Mouse (Mus musculus) kidney, postnatal 0 days (tissue): ENCODE results near the gene Camsap3. TPM values are rescaled to one million over a fixed set of nuclear protein-coding genes. Genes with fewer than 3 reads are reported as not detected.

Source experiments
- ATAC-seq: fragments of 200-750 bp; cut with Nextera tagmentation; replicated peaks from 2 replicates; pipeline ENCODE4 v1.8.0; 2017; ENCODE audit warnings: low read depth, moderate number of reproducible peaks, moderate TSS enrichment, moderate library complexity; ENCODE audit not compliant: low FRiP score
- DNase-seq: peaks from one replicate; pipeline ENCODE4 v3.0.0-alpha.2; 2016; ENCODE audit warnings: low spot score
- H3K27ac ChIP-seq: fragments of 300-500 bp; sonication (generic); 2 replicates; pipeline ENCODE4 v1.5.1; 2014; ENCODE audit warnings: mild to moderate bottlenecking
- H3K27me3 ChIP-seq: fragments of 300-500 bp; sonication (generic); 2 replicates; pipeline ENCODE4 v1.6.1; 2014; ENCODE audit warnings: low read length, mixed read lengths; ENCODE audit not compliant: insufficient read depth
- H3K36me3 ChIP-seq: fragments of 300-500 bp; sonication (generic); 2 replicates; pipeline ENCODE4 v1.6.1; 2014; ENCODE audit warnings: low read length, mixed read lengths; ENCODE audit not compliant: insufficient read depth
- H3K4me1 ChIP-seq: fragments of 300-500 bp; sonication (generic); replicated peaks from 2 replicates; pipeline ENCODE4 v1.6.1; 2014; ENCODE audit warnings: antibody characterized with exemption, low read length, mixed read lengths; ENCODE audit not compliant: insufficient read depth
- H3K4me2 ChIP-seq: fragments of 300-500 bp; sonication (generic); 2 replicates; pipeline ENCODE4 v1.6.1; 2014; ENCODE audit warnings: mild to moderate bottlenecking, low read length, moderate library complexity, mixed read lengths
- H3K4me3 ChIP-seq: fragments of 300-500 bp; sonication (generic); replicated peaks from 2 replicates; pipeline ENCODE4 v1.5.1; 2014; ENCODE audit warnings: low read depth, low read length
- H3K9ac ChIP-seq: fragments of 300-500 bp; sonication (generic); 2 replicates; pipeline ENCODE4 v1.6.1; 2014; ENCODE audit warnings: low read depth, low read length
- H3K9me3 ChIP-seq: fragments of 300-500 bp; sonication (generic); replicated peaks from 2 replicates; pipeline ENCODE4 v1.6.1; 2016; ENCODE audit warnings: low read length, inconsistent platforms, mixed read lengths
- CTCF ChIP-seq: IDR thresholded peaks from 2 replicates; pipeline ENCODE4 v1.5.1; 2016; ENCODE audit warnings: antibody characterized with exemption, low read depth, mild to moderate bottlenecking, moderate library complexity
- WGBS: fragments of 180-500 bp; shearing (Covaris S2); extraction: QIAGEN DNeasy Blood & Tissue Kit; methylation state at CpG from one replicate; pipeline ENCODE4 v1.1.7; 2014; 5-methylcytosine and 5-hydroxymethylcytosine counted together
- polyA plus RNA-seq: library from polyadenylated mRNA; unstranded; fragments of >200 nt; fragmentation: Nextera tagmentation; extraction: Ambion mirVana; gene quantifications from 2 replicates; pipeline ENCODE4 v1.2.1, GENCODE M21; 2015

Camsap3 gene
- polyA plus RNA-seq, 1 experiment from 2014 or later: 11.6 TPM

- ATAC-seq (peak; percentile 94), DNase-seq (peak; percentile 77)
- Histone ChIP-seq H3K27ac (peak within 1 kb of the TSS; percentile 8; the same call in 1 of the 2 replicates), H3K4me1 (no peaks in the 10 kb centered on the region), H3K9me3 (no peaks in the 10 kb centered on the region), H3K9ac (peak within 1 kb of the TSS; percentile 71), H3K4me3 (peak within 1 kb of the TSS; percentile 63), H3K36me3 (0 out of 2 replicates have a peak, but pooled peaks cover 3% of the 10 kb centered on the region), H3K27me3 (0 out of 2 replicates have a peak, but pooled peaks cover 3% of the 10 kb centered on the region), H3K4me2 (peak within 1 kb of the TSS; percentile 74)
- 0 out of 2 replicates have a peak, but pooled peaks have one; percentile 6 for TF ChIP-seq CTCF
- 6% methylated on average over 47 of the region's 47 CpGs for WGBS
Measured at GRCm38 (mm10) chr8:3630647-3631477, 43.8 kb downstream of the Camsap3 start, which contains the start of gene Stxbp2. Gene Stxbp2 (plus strand): TSS chr8:3630955.

- Histone ChIP-seq H3K36me3 (0 out of 2 replicates have a peak, but pooled peaks cover 3% of the 10 kb centered on the region), H3K4me3 (peak overlapping the region; percentile 63), H3K27ac (peak overlapping the region; percentile 8; the same call in 1 of the 2 replicates), H3K4me1 (no peaks in the 10 kb centered on the region), H3K4me2 (peak overlapping the region; percentile 74), H3K27me3 (0 out of 2 replicates have a peak, but pooled peaks cover 3% of the 10 kb centered on the region), H3K9me3 (no peaks in the 10 kb centered on the region), H3K9ac (peak overlapping the region; percentile 71)
- DNase-seq (peak; percentile 13), ATAC-seq (peak; percentile 37)
- TF ChIP-seq CTCF: no peak
- WGBS: 14% methylated on average over 8 of the region's 8 CpGs
Measured at GRCm38 (mm10) chr8:3631478-3631875, 44.4 kb downstream of the Camsap3 start.

- Histone ChIP-seq H3K4me3 (no peak overlapping the region), H3K9ac (no peak overlapping the region), H3K4me2 (no peak overlapping the region), H3K27ac (no peak overlapping the region), H3K36me3 (no peaks in the 10 kb centered on the region), H3K9me3 (no peaks in the 10 kb centered on the region), H3K4me1 (no peaks in the 10 kb centered on the region), H3K27me3 (no peaks in the 10 kb centered on the region)
- peak; percentile 52 for TF ChIP-seq CTCF
- DNase-seq (peak; percentile 33), ATAC-seq (peak; percentile 40; the same call in 1 of the 2 replicates)
- WGBS: 29% methylated on average over 5 of the region's 5 CpGs
Measured at GRCm38 (mm10) chr8:3645804-3646203, 58.7 kb downstream of the Camsap3 start.

- Histone ChIP-seq H3K4me3 (no peak overlapping the region), H3K9me3 (no peaks in the 10 kb centered on the region), H3K4me2 (no peak overlapping the region), H3K9ac (no peak overlapping the region), H3K4me1 (no peaks in the 10 kb centered on the region), H3K36me3 (no peaks in the 10 kb centered on the region), H3K27me3 (no peaks in the 10 kb centered on the region), H3K27ac (no peak overlapping the region)
- TF ChIP-seq CTCF: no peak
- no peak for DNase-seq
- WGBS: 83% methylated on average over 6 of the region's 6 CpGs
- ATAC-seq: 0 out of 2 replicates have a peak, but pooled peaks have one; percentile 11
Measured at GRCm38 (mm10) chr8:3646824-3647531, 59.9 kb downstream of the Camsap3 start.

- ATAC-seq (0 out of 2 replicates have a peak, but pooled peaks have one; percentile 49), DNase-seq (peak; percentile 18)
- Histone ChIP-seq H3K27ac (no peak overlapping the region), H3K4me2 (no peak overlapping the region), H3K4me1 (no peaks in the 10 kb centered on the region), H3K9me3 (no peaks in the 10 kb centered on the region), H3K36me3 (no peaks in the 10 kb centered on the region), H3K27me3 (no peaks in the 10 kb centered on the region), H3K4me3 (no peak overlapping the region), H3K9ac (no peak overlapping the region)
- 54% methylated on average over 4 of the region's 4 CpGs for WGBS
- no peak for TF ChIP-seq CTCF
Measured at GRCm38 (mm10) chr8:3647561-3647960, 60.5 kb downstream of the Camsap3 start.

GRCm38 (mm10) chr8:3648268-3648667, 61.2 kb downstream of the Camsap3 start:
- DNase-seq (no peak), ATAC-seq (no peak)
- 65% methylated on average over 2 of the region's 2 CpGs for WGBS
- no peaks in the 10 kb centered on the region for H3K36me3 ChIP-seq
- H3K27me3 ChIP-seq: no peaks in the 10 kb centered on the region
- TF ChIP-seq CTCF: no peak
- no peak overlapping the region for H3K4me3 ChIP-seq
- H3K27ac ChIP-seq: no peak overlapping the region
- H3K9me3 ChIP-seq: no peaks in the 10 kb centered on the region
- no peaks in the 10 kb centered on the region for H3K4me1 ChIP-seq
- no peak overlapping the region for H3K4me2 ChIP-seq
- H3K9ac ChIP-seq: no peak overlapping the region
